Mouse (Mus musculus): ENCODE measurements around the gene Lrrd1. TPM values are rescaled to one million over a fixed set of nuclear protein-coding genes. Genes with fewer than 3 reads are reported as not detected.
"Not testable (repeated sequence)": the region's sequence is repeated elsewhere in the genome, so short reads cannot be mapped to it uniquely, and the experiment has no call there.

Lrrd1 gene
- polyA plus RNA-seq, 1 experiment from 2014 or later: 0.17 TPM

DNA sequence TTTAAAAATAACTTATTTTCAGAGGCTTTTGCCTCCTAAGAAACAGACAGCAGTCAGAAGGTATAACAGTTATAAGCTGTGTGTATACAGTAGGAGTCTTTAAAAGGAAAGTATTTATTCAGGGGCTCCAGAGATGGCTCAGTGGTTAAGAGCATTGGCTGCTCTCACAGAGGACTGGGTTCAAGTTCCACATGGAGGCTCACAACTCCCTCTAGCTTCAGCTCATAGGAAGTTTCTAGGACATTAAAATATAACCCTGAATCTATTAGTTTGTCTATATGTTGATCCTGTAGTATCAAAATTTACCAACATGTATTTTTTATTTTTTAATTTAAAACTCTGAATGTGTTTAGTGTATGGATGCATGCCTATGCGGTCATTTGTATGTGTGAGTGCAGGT is 36.5 kb upstream of the Lrrd1 start:
- ATAC-seq (ENCODE audit: low FRiP score): no peak
- Histone ChIP-seq H3K36me3 (ENCODE audit: control insufficient read depth, insufficient read depth, low read length) (no peaks in the 10 kb centered on the region), H3K4me2 (replicated peaks; ENCODE audit: low read depth, low read length) (no peak overlapping the region), H3K9me3 (ENCODE audit: control insufficient read depth, low read length) (no peaks in the 10 kb centered on the region), H3K27ac (ENCODE audit: low read depth, low read length) (no peak overlapping the region), H3K27me3 (ENCODE audit: control insufficient read depth, insufficient read depth, low read length) (no peaks in the 10 kb centered on the region), H3K9ac (ENCODE audit: low read depth, low read length) (no peak overlapping the region), H3K4me1 (replicated peaks; ENCODE audit: control insufficient read depth, insufficient read depth, low read length) (no peaks in the 10 kb centered on the region), H3K4me3 (ENCODE audit: low read depth, low read length) (no peak overlapping the region)
- WGBS: 96% methylated on average over 1 of the region's 1 CpGs
- no peak for DNase-seq (ENCODE audit: low spot score)

DNA sequence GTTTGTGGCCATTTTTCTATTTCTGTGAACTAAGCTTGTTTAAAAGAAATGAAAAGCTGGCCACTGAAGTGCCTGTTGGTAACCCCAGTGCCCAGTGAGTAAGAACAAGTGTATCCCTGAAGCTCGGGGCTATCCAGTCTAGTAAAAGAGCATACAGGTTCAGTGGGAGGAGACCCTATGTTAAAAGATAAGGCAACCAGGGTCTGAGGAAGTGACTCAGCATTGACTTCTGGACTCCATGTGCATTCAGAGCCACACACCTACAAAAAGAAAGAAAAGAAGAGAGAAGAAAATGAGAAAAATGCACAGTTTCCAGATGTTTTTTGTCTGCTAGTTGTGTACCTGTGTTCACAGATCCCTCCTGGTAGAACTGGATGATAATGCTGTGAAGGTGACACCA is 10.9 kb upstream of the Lrrd1 start:
- ATAC-seq (ENCODE audit: low FRiP score): no peak
- no peak overlapping the region for H3K4me3 ChIP-seq (ENCODE audit: low read depth, low read length)
- 0 out of 2 replicates have a peak, but pooled peaks cover 7% of the 10 kb centered on the region for H3K36me3 ChIP-seq (ENCODE audit: control insufficient read depth, insufficient read depth, low read length)
- no peaks in the 10 kb centered on the region for H3K9me3 ChIP-seq (ENCODE audit: control insufficient read depth, low read length)
- no peak overlapping the region for H3K4me2 ChIP-seq (replicated peaks; ENCODE audit: low read depth, low read length)
- WGBS: 88% methylated on average over 1 of the region's 1 CpGs
- no peaks in the 10 kb centered on the region for H3K27me3 ChIP-seq (ENCODE audit: control insufficient read depth, insufficient read depth, low read length)
- no peak for DNase-seq (ENCODE audit: low spot score)
- H3K4me1 ChIP-seq (replicated peaks; ENCODE audit: control insufficient read depth, insufficient read depth, low read length): no peaks in the 10 kb centered on the region
- H3K27ac ChIP-seq (ENCODE audit: low read depth, low read length): no peak overlapping the region
- no peak overlapping the region for H3K9ac ChIP-seq (ENCODE audit: low read depth, low read length)

DNA sequence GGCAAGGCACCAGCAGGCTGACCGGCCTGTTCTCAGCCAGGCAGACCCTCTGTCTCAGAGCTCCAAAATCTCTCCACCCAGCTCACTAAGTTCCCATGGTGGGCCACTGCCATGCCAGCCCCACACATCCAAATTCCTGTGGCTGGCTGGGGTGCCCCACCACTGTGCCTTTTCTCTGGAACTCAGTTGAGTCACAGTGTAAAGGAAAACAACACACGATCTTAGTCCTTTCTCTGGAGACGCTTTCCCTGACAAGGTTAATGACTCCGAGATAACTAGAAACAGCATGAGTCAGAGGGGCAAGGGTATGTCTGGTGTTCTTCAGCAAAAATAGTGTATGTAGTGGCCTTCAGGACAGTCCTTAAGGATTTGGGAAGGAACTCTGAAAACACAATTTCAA is 25.2 kb downstream of the Lrrd1 start:
- no peaks in the 10 kb centered on the region for H3K36me3 ChIP-seq (ENCODE audit: control insufficient read depth, insufficient read depth, low read length)
- no peak overlapping the region for H3K4me3 ChIP-seq (ENCODE audit: low read depth, low read length)
- H3K9me3 ChIP-seq (ENCODE audit: control insufficient read depth, low read length): no peaks in the 10 kb centered on the region
- H3K9ac ChIP-seq (ENCODE audit: low read depth, low read length): no peak overlapping the region
- no peaks in the 10 kb centered on the region for H3K4me1 ChIP-seq (replicated peaks; ENCODE audit: control insufficient read depth, insufficient read depth, low read length)
- H3K27me3 ChIP-seq (ENCODE audit: control insufficient read depth, insufficient read depth, low read length): no peaks in the 10 kb centered on the region
- ATAC-seq (ENCODE audit: low FRiP score) (no peak), DNase-seq (ENCODE audit: low spot score) (no peak)
- 72% methylated on average over 4 of the region's 4 CpGs for WGBS
- H3K4me2 ChIP-seq (replicated peaks; ENCODE audit: low read depth, low read length): no peak overlapping the region
- H3K27ac ChIP-seq (ENCODE audit: low read depth, low read length): no peak overlapping the region

DNA sequence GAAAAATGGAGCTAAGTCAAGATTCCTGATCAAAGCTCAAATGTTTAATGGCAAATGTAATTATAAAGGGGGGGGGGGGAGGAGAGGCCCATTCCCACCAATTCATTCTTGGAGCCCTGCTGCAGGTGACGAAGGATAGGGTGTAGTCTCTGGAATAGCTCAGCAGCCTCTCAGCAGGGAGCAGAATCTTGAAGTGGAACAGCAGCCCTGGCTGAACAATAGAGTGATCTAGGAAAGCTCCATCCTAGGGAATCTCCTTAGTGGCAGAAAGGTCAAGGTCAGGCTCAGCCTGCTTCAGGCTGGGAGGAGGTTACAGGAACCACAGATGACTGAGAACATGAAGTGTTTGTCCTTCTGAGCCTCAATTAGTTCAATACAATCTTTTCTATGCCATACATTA is 27.4 kb downstream of the Lrrd1 start:
- Histone ChIP-seq H3K9ac (ENCODE audit: low read depth, low read length) (no peak overlapping the region), H3K27me3 (ENCODE audit: control insufficient read depth, insufficient read depth, low read length) (no peaks in the 10 kb centered on the region), H3K4me1 (replicated peaks; ENCODE audit: control insufficient read depth, insufficient read depth, low read length) (no peaks in the 10 kb centered on the region), H3K9me3 (ENCODE audit: control insufficient read depth, low read length) (no peaks in the 10 kb centered on the region), H3K4me3 (ENCODE audit: low read depth, low read length) (no peak overlapping the region), H3K36me3 (ENCODE audit: control insufficient read depth, insufficient read depth, low read length) (no peaks in the 10 kb centered on the region), H3K4me2 (replicated peaks; ENCODE audit: low read depth, low read length) (no peak overlapping the region), H3K27ac (ENCODE audit: low read depth, low read length) (no peak overlapping the region)
- WGBS: 7% methylated on average over 1 of the region's 1 CpGs
- DNase-seq (ENCODE audit: low spot score): no peak
- no peak for ATAC-seq (ENCODE audit: low FRiP score)

DNA sequence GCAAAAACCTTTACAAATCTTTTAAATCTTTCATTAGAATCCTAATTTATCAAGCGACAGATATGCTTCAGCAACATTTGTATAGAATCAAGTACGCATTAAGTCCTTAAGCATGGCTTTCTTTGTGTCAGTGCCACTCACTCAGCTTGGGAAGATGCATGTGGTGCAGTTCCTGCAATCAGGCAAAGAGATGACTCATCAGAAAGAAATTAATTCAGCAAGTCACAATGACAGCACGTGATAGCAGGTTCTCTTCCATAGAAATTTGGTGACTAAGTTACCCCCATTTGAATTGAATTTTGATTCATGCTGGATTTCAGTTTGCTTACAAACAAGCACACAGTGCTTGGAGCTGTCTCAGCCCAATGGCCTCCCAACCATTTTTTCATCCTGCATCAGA is 28.5 kb downstream of the Lrrd1 start:
- H3K9me3 ChIP-seq (ENCODE audit: control insufficient read depth, low read length): no peaks in the 10 kb centered on the region
- WGBS: 80% methylated on average over 3 of the region's 3 CpGs
- DNase-seq (ENCODE audit: low spot score) (no peak), ATAC-seq (ENCODE audit: low FRiP score) (no peak)
- no peaks in the 10 kb centered on the region for H3K27me3 ChIP-seq (ENCODE audit: control insufficient read depth, insufficient read depth, low read length)
- no peak overlapping the region for H3K9ac ChIP-seq (ENCODE audit: low read depth, low read length)
- H3K4me1 ChIP-seq (replicated peaks; ENCODE audit: control insufficient read depth, insufficient read depth, low read length): no peaks in the 10 kb centered on the region
- H3K4me3 ChIP-seq (ENCODE audit: low read depth, low read length): no peak overlapping the region
- H3K4me2 ChIP-seq (replicated peaks; ENCODE audit: low read depth, low read length): no peak overlapping the region
- H3K36me3 ChIP-seq (ENCODE audit: control insufficient read depth, insufficient read depth, low read length): no peaks in the 10 kb centered on the region
- H3K27ac ChIP-seq (ENCODE audit: low read depth, low read length): no peak overlapping the region

DNA sequence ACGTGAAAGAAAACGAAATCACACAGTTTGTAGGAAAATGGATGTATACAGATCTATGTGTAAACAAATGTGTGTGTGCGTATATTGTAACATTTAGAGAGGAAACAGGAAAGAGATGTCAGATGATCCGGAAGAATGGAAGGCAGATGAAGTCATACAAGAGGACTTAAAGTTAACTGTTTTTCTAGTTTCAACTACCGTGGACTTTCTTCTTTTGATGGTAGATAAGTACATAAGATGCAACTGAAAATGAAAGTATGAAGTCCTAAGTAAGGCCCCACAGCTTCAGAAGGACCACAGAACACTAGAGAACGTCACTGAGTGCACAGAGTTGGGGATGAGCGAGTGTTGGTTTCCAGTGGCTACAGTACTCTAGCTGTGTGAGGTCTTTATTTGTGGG is 41.9 kb downstream of the Lrrd1 start:
- 92% methylated on average over 7 of the region's 7 CpGs for WGBS
- ATAC-seq (ENCODE audit: low FRiP score); H3K36me3 ChIP-seq (ENCODE audit: control insufficient read depth, insufficient read depth, low read length); H3K4me1 ChIP-seq (replicated peaks; ENCODE audit: control insufficient read depth, insufficient read depth, low read length); H3K27ac ChIP-seq (ENCODE audit: low read depth, low read length); H3K27me3 ChIP-seq (ENCODE audit: control insufficient read depth, insufficient read depth, low read length); H3K9me3 ChIP-seq (ENCODE audit: control insufficient read depth, low read length); H3K4me2 ChIP-seq (replicated peaks; ENCODE audit: low read depth, low read length); H3K4me3 ChIP-seq (ENCODE audit: low read depth, low read length); DNase-seq (ENCODE audit: low spot score); H3K9ac ChIP-seq (ENCODE audit: low read depth, low read length): not testable (repeated sequence)

DNA sequence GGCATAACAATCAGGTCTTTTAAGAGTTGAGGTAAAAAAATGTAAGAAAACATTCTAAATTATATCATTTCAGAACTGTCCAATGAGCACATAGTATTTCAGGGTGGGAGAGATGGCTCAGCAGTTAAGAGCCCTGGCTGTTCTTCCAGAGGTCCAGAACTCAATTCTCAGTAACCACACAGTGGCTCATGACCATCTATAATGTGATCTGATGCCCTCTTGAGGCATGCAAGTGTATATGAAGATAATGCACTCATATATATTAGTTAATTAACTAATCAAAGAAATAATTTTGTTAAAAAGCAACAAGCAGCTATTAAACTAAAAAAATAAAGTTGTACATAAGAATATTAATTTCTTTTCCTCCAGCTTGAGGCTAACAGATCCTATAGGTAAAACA is 44.2 kb downstream of the Lrrd1 start:
- H3K9ac ChIP-seq (ENCODE audit: low read depth, low read length): no peak overlapping the region
- no peak overlapping the region for H3K27ac ChIP-seq (ENCODE audit: low read depth, low read length)
- ATAC-seq (ENCODE audit: low FRiP score): no peak
- no peaks in the 10 kb centered on the region for H3K9me3 ChIP-seq (ENCODE audit: control insufficient read depth, low read length)
- DNase-seq (ENCODE audit: low spot score): no peak
- no peak overlapping the region for H3K4me2 ChIP-seq (replicated peaks; ENCODE audit: low read depth, low read length)
- no peaks in the 10 kb centered on the region for H3K4me1 ChIP-seq (replicated peaks; ENCODE audit: control insufficient read depth, insufficient read depth, low read length)
- no peaks in the 10 kb centered on the region for H3K27me3 ChIP-seq (ENCODE audit: control insufficient read depth, insufficient read depth, low read length)
- no peaks in the 10 kb centered on the region for H3K36me3 ChIP-seq (ENCODE audit: control insufficient read depth, insufficient read depth, low read length)
- H3K4me3 ChIP-seq (ENCODE audit: low read depth, low read length): no peak overlapping the region

DNA sequence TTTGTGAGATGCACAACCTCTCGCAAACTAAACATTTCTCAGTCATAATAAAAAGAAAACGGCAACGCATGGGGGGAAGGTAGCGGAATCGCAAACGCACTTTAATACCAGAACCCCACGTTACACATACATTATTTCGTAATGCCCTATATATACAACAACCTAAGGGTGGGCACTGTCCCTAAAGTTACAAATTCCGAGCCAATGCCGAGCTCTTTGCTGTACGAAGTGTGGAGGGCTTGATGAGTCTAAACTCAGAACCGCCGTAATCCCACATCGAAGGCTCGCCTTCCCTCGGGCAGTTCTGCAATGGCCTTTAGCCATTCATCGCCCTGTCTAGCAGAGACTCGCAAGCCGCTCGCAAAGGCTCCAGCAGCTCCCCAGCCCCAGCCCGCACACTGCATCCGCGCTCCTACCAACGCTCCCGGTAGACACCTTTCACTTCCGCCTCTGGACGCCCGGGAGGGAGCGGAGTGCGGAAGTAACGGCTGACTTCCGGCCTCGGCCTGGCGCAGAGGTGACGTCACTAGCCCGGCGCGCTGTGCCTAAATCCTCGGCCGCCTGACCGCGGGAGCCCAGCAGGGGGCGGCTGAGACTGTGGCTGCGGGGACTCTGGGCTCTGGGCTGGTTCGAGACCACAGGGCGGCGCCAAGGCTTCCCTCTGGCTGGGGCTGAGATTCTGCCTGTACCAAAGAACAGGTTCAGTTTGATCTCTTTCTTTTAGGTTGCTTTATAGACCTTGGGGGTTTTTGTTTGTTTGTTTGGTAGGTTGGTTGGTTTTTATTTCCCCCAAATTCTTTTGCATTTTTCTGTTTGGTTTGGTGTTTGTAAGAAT is 48.7 kb downstream of the Lrrd1 start, which contains the start of gene Mterf1a:
Gene Mterf1a, minus strand, starts transcription at position 475 of the 835 bp plus-strand sequence.
- H3K9me3 ChIP-seq (ENCODE audit: control insufficient read depth, low read length); H3K4me1 ChIP-seq (replicated peaks; ENCODE audit: control insufficient read depth, insufficient read depth, low read length); H3K27ac ChIP-seq (ENCODE audit: low read depth, low read length); H3K27me3 ChIP-seq (ENCODE audit: control insufficient read depth, insufficient read depth, low read length); H3K36me3 ChIP-seq (ENCODE audit: control insufficient read depth, insufficient read depth, low read length): not testable (repeated sequence)
- peak; percentile 23 for DNase-seq (ENCODE audit: low spot score)
- H3K9ac ChIP-seq (ENCODE audit: low read depth, low read length): peak within 1 kb of the TSS; percentile 48; the same call in 1 of the 2 replicates
- 5% methylated on average over 3 of the region's 47 CpGs for WGBS
- H3K4me3 ChIP-seq (ENCODE audit: low read depth, low read length): peak within 1 kb of the TSS; percentile 42
- H3K4me2 ChIP-seq (replicated peaks; ENCODE audit: low read depth, low read length): peak within 1 kb of the TSS; percentile 45
- ATAC-seq (ENCODE audit: low FRiP score): peak; percentile 99

DNA sequence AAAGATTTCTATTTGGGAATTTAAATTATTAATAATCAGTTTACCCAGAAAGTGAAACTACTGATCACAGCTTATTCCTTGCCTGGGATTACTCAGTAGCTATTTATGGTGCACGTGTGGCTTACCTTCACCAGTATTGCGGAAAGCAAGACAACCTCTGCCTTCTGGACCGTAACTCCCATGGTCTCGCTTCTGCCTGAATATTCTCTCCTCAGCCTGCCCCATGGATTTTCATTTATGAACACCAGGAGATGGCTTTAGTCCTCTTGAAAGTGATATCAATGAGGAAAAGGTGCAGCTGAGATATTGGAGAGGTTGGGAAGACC is 49.3 kb downstream of the Lrrd1 start:
- not testable (repeated sequence) for H3K36me3 ChIP-seq (ENCODE audit: control insufficient read depth, insufficient read depth, low read length); H3K4me2 ChIP-seq (replicated peaks; ENCODE audit: low read depth, low read length); H3K27me3 ChIP-seq (ENCODE audit: control insufficient read depth, insufficient read depth, low read length); H3K9me3 ChIP-seq (ENCODE audit: control insufficient read depth, low read length); H3K4me3 ChIP-seq (ENCODE audit: low read depth, low read length); H3K9ac ChIP-seq (ENCODE audit: low read depth, low read length); DNase-seq (ENCODE audit: low spot score); H3K4me1 ChIP-seq (replicated peaks; ENCODE audit: control insufficient read depth, insufficient read depth, low read length); H3K27ac ChIP-seq (ENCODE audit: low read depth, low read length); ATAC-seq (ENCODE audit: low FRiP score)
- 90% methylated on average over 4 of the region's 4 CpGs for WGBS

All from hindbrain, embryonic 11.5 days (tissue).